25 mouse cellular contexts compared by ENCODE assay signal in the genomic region with DNA sequence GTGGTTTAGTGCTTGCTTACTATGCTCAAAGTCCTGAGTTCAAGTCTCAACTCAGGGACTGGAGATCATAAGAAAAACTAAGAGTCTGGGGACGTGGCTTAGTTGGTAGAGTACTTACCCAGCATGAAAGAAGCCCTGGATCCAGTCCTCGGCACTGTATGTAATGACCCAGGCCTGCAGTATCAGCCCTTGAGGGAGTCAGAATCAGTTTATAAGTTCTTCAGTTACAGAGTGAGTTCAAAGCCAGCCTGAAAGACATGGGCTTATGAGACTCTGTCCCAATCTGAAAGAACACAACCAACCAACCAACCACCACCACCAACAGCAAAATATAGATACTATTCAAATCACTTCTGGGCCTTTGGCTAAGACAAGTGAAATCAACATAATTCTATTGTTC. TPM values are rescaled to one million over a fixed set of nuclear protein-coding genes. Genes with fewer than 3 reads are reported as not detected.
DNase-seq lines count a peak whose midpoint lies in the region; ATAC-seq and TF ChIP-seq lines count a peak whose summit lies in the region.
"Had no signal": no experiment of that assay in that cellular context is flagged by ENCODE, and none has a peak within 500 bp of the region (broad histone marks: within the 10 kb centered on the region; RNA-seq: fewer than 3 reads in every experiment).

No protein-coding gene starts in this region.

- TF ChIP-seq CTCF in gastrocnemius, adult 2 months (IDR thresholded peaks at IDR 0.05), result no peak
- TF ChIP-seq CTCF in kidney, postnatal 0 days (IDR thresholded peaks at IDR 0.05; ENCODE audit: low read depth), result no peak

- no peaks in the 10 kb centered on the region for H3K36me3 ChIP-seq in heart, embryonic 10.5 days
- no peaks in the 10 kb centered on the region for H3K36me3 ChIP-seq in kidney, postnatal 0 days (ENCODE audit: insufficient read depth, low read length)
- H3K36me3 ChIP-seq in myocyte (ENCODE audit: control insufficient read depth, insufficient read depth), result peaks cover 28% of the 10 kb centered on the region
- H3K36me3 ChIP-seq: embryonic facial prominence, embryonic 10.5 days; embryonic facial prominence, embryonic 12.5 days; G1E had no signal

- ATAC-seq in kidney, postnatal 0 days (replicated peaks; ENCODE audit: low FRiP score, low read depth), result no peak
- ATAC-seq: activated CD4-positive, CD25-positive, alpha-beta regulatory T cell, adult 4 months; CD4-positive, CD25-positive, alpha-beta regulatory T cell, adult 4 months; forebrain, embryonic 13.5 days; forebrain, embryonic 16.5 days; Patski had no signal

- no peak for DNase-seq in gastrocnemius, adult 2 months
- no peak for DNase-seq in gastrocnemius, postnatal 14 days
- DNase-seq in heart, embryonic 10.5 days (ENCODE audit: low spot score), result peak; percentile 53
- no peak for DNase-seq in heart, adult 8-10 months (ENCODE audit: low spot score)
- no peak for DNase-seq in kidney, postnatal 0 days (ENCODE audit: low spot score)
- DNase-seq in kidney, adult 9 months, result no peak
- DNase-seq in thymus, postnatal 0 days (ENCODE audit: low spot score), result no peak
- DNase-seq: adrenal gland, postnatal 10 days; adrenal gland, postnatal 25 days; B cell, adult 2 months; cerebellum, adult 11-12 months; cerebellum, adult 2 months; cerebellum, adult 9-10 months; cerebellum, postnatal 10 days; cerebellum, postnatal 25 days had no signal

- H3K27me3 ChIP-seq in heart, embryonic 10.5 days (ENCODE audit: insufficient read depth, poor library complexity, severe bottlenecking), result peaks cover 10% of the 10 kb centered on the region
- no peaks in the 10 kb centered on the region for H3K27me3 ChIP-seq in kidney, postnatal 0 days (ENCODE audit: insufficient read depth, low read length)
- H3K27me3 ChIP-seq in myocyte (ENCODE audit: control insufficient read depth, insufficient read depth, insufficient read length), result no peaks in the 10 kb centered on the region
- H3K27me3 ChIP-seq: CH12.LX; embryonic facial prominence, embryonic 12.5 days; Patski had no signal

- no peaks in the 10 kb centered on the region for H3K9me3 ChIP-seq in heart, embryonic 10.5 days
- no peaks in the 10 kb centered on the region for H3K9me3 ChIP-seq in kidney, postnatal 0 days (replicated peaks; ENCODE audit: low read length)
- H3K9me3 ChIP-seq: embryonic facial prominence, embryonic 10.5 days; embryonic facial prominence, embryonic 12.5 days; forebrain, embryonic 13.5 days; G1E had no signal

- WGBS in heart, embryonic 10.5 days, result 88% methylated on average over 2 of the region's 2 CpGs
- WGBS in kidney, postnatal 0 days, result 83% methylated on average over 2 of the region's 2 CpGs

- intact Hi-C loops in gastrocnemius, adult 2 months (cut with DNase I), result no loop called here
- intact Hi-C loops in gastrocnemius, postnatal 14 days (cut with DNase I; ENCODE audit: low total_unique reads), result no loop called here

- H3ac ChIP-seq in myocyte (ENCODE audit: control insufficient read depth, insufficient read length), result no peak overlapping the region

- peak overlapping the region; percentile 96; the same call in 1 of the 2 replicates for H3K4me2 ChIP-seq in kidney, postnatal 0 days (ENCODE audit: low read length)
- H3K4me2 ChIP-seq in myocyte (ENCODE audit: low read depth), result peak overlapping the region; percentile 86
- H3K4me2 ChIP-seq: embryonic facial prominence, embryonic 12.5 days; forebrain, embryonic 13.5 days had no signal

- peak overlapping the region; percentile 89 for H3K4me3 ChIP-seq in gastrocnemius, adult 2 months
- H3K4me3 ChIP-seq in heart, embryonic 10.5 days, result no peak overlapping the region
- no peak overlapping the region for H3K4me3 ChIP-seq in kidney, postnatal 0 days (replicated peaks; ENCODE audit: low read depth, low read length)
- H3K4me3 ChIP-seq in myocyte, result no peak overlapping the region
- H3K4me3 ChIP-seq: embryonic facial prominence, embryonic 10.5 days; embryonic facial prominence, embryonic 12.5 days; forebrain, embryonic 13.5 days had no signal

- H3K4me1 ChIP-seq in heart, embryonic 10.5 days, result peaks cover 13% of the 10 kb centered on the region
- H3K4me1 ChIP-seq in kidney, postnatal 0 days (replicated peaks; ENCODE audit: insufficient read depth, low read length), result 0 out of 2 replicates have a peak, but pooled peaks cover 11% of the 10 kb centered on the region

- H3K79me2 ChIP-seq in myocyte (ENCODE audit: control insufficient read depth, insufficient read depth), result peaks cover 37% of the 10 kb centered on the region

- TF ChIP-seq POLR2A in myocyte (IDR thresholded peaks at IDR 0.05; ENCODE audit: insufficient read length, low read depth), result no peak

- peak overlapping the region; percentile 48 for H3K27ac ChIP-seq in gastrocnemius, adult 2 months
- H3K27ac ChIP-seq in heart, embryonic 10.5 days, result no peak overlapping the region
- no peak overlapping the region for H3K27ac ChIP-seq in kidney, postnatal 0 days
- H3K27ac ChIP-seq: embryonic facial prominence, embryonic 10.5 days; embryonic facial prominence, embryonic 12.5 days; forebrain, embryonic 13.5 days had no signal

- H3K9ac ChIP-seq in kidney, postnatal 0 days (ENCODE audit: low read depth, low read length), result no peak overlapping the region
- H3K9ac ChIP-seq: embryonic facial prominence, embryonic 12.5 days; forebrain, embryonic 13.5 days had no signal

TF ChIP-seq in myocyte, 11 proteins besides CTCF, POLR2A, EP300 and RAD21:
- TF ChIP-seq POLR2AphosphoS2 (IDR thresholded peaks at IDR 0.05; ENCODE audit: insufficient read length, low read depth), result no peak
- TF ChIP-seq SRF (IDR thresholded peaks at IDR 0.05; ENCODE audit: control insufficient read depth, insufficient read length, low read depth), result no peak
- TF ChIP-seq TCF3 (IDR thresholded peaks at IDR 0.05; ENCODE audit: insufficient read length, low read depth), result no peak
- TF ChIP-seq MYOG (IDR thresholded peaks at IDR 0.05; ENCODE audit: control insufficient read depth in 1 of 3, insufficient read depth in 1 of 3, insufficient read length in 2 of 3, low read depth in 2 of 3), result no peak
- no peak for TF ChIP-seq MAX (IDR thresholded peaks at IDR 0.05; ENCODE audit: low read depth)
- no peak for TF ChIP-seq REST (IDR thresholded peaks at IDR 0.05; ENCODE audit: insufficient read depth, insufficient read length)
- TF ChIP-seq E2F4 (IDR thresholded peaks at IDR 0.05; ENCODE audit: insufficient read depth), result no peak
- no peak for TF ChIP-seq CEBPB (IDR thresholded peaks at IDR 0.05; ENCODE audit: insufficient read depth, poor library complexity, severe bottlenecking)
- no peak for TF ChIP-seq TCF12 (IDR thresholded peaks at IDR 0.05; ENCODE audit: insufficient read depth, poor library complexity, severe bottlenecking)
- TF ChIP-seq USF1 (IDR thresholded peaks at IDR 0.05; ENCODE audit: low read depth), result no peak
- TF ChIP-seq MYOD1 (IDR thresholded peaks at IDR 0.05; ENCODE audit: control insufficient read depth in 1 of 3, insufficient read length in 2 of 3, low read depth in 2 of 3), result no peak

RNA-seq across cellular contexts. Expression of gene Plau, which starts 5.1 kb away (rescaled TPM):
- total RNA-seq in gastrocnemius, adult 2 months (2021), result 10 to 100 TPM; 17.2 to 28.5 TPM
- 10 to 100 TPM; 29.4 to 31.5 TPM for total RNA-seq in gastrocnemius, postnatal 14 days (2021)
- polyA plus RNA-seq in heart, embryonic 10.5 days (2016; fragmentation: Nextera tagmentation; extraction: Ambion mirVana), result 0.23 and 0.30 TPM in 2 replicates
- total RNA-seq in heart, adult 8-10 months (2022), result 1 to 10 TPM; 4.9 to 7.7 (median 5.6) TPM
- 70.2 and 74.7 TPM in 2 replicates for polyA plus RNA-seq in kidney, postnatal 0 days (2015; fragmentation: Nextera tagmentation; extraction: Ambion mirVana)
- polyA plus RNA-seq in myocyte (2012; fragmentation: generic; extraction: Trizol), result 40.1 TPM
- polyA plus RNA-seq in thymus, postnatal 0 days (2015; fragmentation: Nextera tagmentation; extraction: Ambion mirVana), result 3.5 and 3.7 TPM in 2 replicates
- polyA plus RNA-seq: activated CD4-positive, CD25-positive, alpha-beta regulatory T cell, adult 4 months; CD4-positive, CD25-positive, alpha-beta regulatory T cell, adult 4 months; G1E had no signal

RNA-seq across cellular contexts. Expression of gene Camk2g, which starts 47.6 kb away (rescaled TPM):
- 100 to 1,000 TPM; 162 to 163 TPM for total RNA-seq in gastrocnemius, adult 2 months (2021)
- 100 to 1,000 TPM; 114 to 117 TPM for total RNA-seq in gastrocnemius, postnatal 14 days (2021)
- 60.6 and 65.3 TPM in 2 replicates for polyA plus RNA-seq in heart, embryonic 10.5 days (2016; fragmentation: Nextera tagmentation; extraction: Ambion mirVana)
- total RNA-seq in heart, adult 8-10 months (2022), result 10 to 100 TPM; 47.2 to 73.5 (median 58.4) TPM
- 36.5 and 45.5 TPM in 2 replicates for polyA plus RNA-seq in kidney, postnatal 0 days (2015; fragmentation: Nextera tagmentation; extraction: Ambion mirVana)
- polyA plus RNA-seq in myocyte (2012; fragmentation: generic; extraction: Trizol), result 57.2 TPM
- 53.2 and 56.4 TPM in 2 replicates for polyA plus RNA-seq in thymus, postnatal 0 days (2015; fragmentation: Nextera tagmentation; extraction: Ambion mirVana)
